Mouse (Mus musculus): ENCODE measurements around the gene Hectd1.

DNA sequence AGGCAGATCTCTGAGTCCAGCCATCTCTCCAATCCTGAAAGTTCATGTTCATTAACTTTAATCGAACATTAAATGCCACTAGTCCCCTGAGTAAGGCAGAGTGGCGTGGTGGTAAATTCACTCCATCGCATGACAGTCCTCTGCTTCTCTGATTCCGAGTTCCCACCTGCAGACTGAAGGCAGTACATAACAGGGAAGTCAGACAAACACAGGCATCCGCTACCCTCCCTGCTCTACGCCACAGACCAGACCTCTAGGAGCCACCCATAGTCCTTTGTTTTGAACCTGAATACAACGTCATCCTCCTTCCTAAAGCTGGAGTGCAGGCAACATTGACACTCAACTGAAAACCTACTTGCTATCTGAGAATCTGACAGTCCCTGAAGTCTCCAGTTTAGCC, 124.8 kb downstream of the Hectd1 start:
- TF ChIP-seq CTCF (IDR thresholded peaks at IDR 0.05; ENCODE audit: low read depth) (no peak), EP300 (optimal IDR thresholded peaks at IDR 0.05) (no peak)
